Mouse (Mus musculus): ENCODE data around the gene Tnfrsf14.

GRCm38 (mm10) chr4:154890887-154891286, 37.5 kb downstream of the Tnfrsf14 start:
- TF ChIP-seq CTCF (IDR thresholded peaks at IDR 0.05 in 2 of 3, conservative IDR thresholded peaks at IDR 0.05 in 1 of 3; ENCODE audit: control insufficient read depth in 1 of 3, insufficient read depth in 1 of 3, low read depth in 2 of 3, low read length in 3 of 3, poor library complexity in 1 of 3, severe bottlenecking in 1 of 3) (no peak), POLR2A (IDR thresholded peaks at IDR 0.05; ENCODE audit: control insufficient read depth in 1 of 2, insufficient read depth in 1 of 2, low read depth in 1 of 2, low read length in 2 of 2, poor library complexity in 1 of 2) (no peak), TBP (IDR thresholded peaks at IDR 0.05; ENCODE audit: low read depth, low read length) (no peak), ZMIZ1 (IDR thresholded peaks at IDR 0.05; ENCODE audit: low read depth, low read length) (no peak), CHD1 (IDR thresholded peaks at IDR 0.05; ENCODE audit: low read depth, low read length) (no peak), CHD2 (IDR thresholded peaks at IDR 0.05; ENCODE audit: low read length) (no peak), MEF2A (IDR thresholded peaks at IDR 0.05; ENCODE audit: extremely low read depth, insufficient replicate concordance, low read depth, low read length, poor library complexity, severe bottlenecking) (no peak), KAT2A (conservative IDR thresholded peaks at IDR 0.05; ENCODE audit: low read depth, low read length) (no peak), USF2 (IDR thresholded peaks at IDR 0.05; ENCODE audit: borderline replicate concordance in 1 of 2, insufficient read depth in 1 of 2, low read depth in 1 of 2, low read length in 2 of 2) (no peak)

All from MEL (cell line).